Mouse (Mus musculus) telencephalon, adult 2 months (tissue): Measurements from ENCODE around the gene Ccdc182.

Experiments
- DNase-seq: peaks from one replicate; pipeline ENCODE4 v3.0.0-alpha.2; 2011; ENCODE audit warnings: low read depth, low spot score

The Ccdc182 gene

GRCm38 (mm10) chr11:88281428-88282119, 12.3 kb upstream of the Ccdc182 start:
- no peak for DNase-seq

DNA sequence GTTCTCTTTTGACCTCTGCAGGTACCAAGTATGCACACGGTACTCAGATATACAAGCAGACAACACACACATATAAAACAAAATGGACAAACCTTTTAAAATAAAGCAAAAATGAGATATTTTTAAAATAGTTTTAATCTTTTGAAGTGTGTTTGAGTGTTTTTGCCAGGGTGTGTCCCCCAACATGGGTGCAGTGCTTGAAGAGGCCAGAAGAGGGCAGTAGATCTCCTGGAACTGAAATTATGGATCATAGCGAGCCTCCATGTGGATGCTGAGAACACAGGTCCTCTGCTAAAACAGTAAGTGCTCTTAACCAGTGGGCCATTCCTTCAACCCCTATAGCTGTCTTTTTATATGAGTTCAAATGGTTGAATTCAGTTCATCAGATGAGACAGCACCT, 11.3 kb upstream of the Ccdc182 start:
- DNase-seq = no peak

- no peak for DNase-seq
Observed at GRCm38 (mm10) chr11:88286019-88286418, 7.8 kb upstream of the Ccdc182 start.

DNA sequence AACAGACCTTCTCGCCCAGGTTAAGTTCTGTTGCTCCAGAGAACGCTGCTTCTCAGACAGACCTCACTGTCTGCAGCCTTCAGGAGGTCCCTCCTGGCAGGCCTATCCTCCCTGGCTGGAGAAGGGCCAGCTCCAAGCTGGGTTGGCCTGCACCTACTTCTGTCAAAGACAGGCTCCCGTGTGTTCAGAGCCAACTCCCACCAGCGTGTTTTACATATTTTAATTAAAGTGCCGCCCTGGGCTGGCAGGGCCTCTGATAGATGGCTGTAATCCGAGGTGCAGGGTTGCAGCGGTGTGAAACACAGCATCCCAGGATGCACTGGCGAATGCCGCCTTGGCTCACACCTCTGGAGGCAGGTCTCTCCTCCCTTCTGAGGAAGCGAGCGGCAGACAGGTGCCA, 5.5 kb upstream of the Ccdc182 start:
- DNase-seq = no peak

GRCm38 (mm10) chr11:88288805-88289340, 5.0 kb upstream of the Ccdc182 start:
- no peak for DNase-seq

GRCm38 (mm10) chr11:88291245-88291644, 2.6 kb upstream of the Ccdc182 start:
- DNase-seq = no peak

GRCm38 (mm10) chr11:88291688-88292087, 2.2 kb upstream of the Ccdc182 start:
- peak; percentile 4 for DNase-seq

- no peak for DNase-seq
Observed at GRCm38 (mm10) chr11:88294394-88294710, 494 bp downstream of the Ccdc182 start.

DNA sequence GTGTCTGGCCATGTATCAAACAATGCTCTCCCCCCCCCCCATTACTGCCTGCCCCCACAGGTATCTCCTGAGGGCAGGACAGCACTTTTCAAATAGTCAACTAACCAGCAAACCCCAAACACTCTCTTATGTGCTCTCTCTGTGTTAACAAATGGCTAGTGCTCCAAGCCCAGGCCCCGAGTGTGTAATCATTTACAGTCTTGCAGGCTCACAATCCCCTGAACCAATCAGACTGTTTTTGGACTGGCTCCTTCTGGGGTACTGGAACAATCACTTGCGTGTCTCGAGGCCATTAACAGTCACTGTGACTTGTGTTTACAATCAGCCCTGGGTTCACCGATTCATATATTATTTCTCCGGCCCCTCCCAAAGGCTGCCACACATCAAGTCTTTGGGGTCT, 1.4 kb downstream of the Ccdc182 start:
- no peak for DNase-seq

DNA sequence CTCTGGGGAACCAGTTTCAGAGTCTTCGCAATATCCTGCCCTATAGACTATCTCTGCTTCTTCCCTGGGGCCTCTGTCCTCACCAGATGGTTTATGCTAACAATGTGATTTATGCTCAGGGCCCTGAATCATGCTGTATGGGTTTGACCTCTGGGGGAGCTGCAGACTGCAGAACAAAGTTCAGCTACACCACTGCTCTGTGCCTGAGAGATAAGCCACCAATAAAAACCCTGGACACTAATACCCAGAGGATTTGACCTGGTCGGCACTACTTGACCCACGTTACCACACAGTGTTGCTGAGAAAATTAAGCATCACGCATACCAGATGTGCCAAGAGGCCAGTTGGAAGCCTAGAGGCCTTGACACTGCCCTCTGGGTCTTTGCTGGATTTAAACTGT, 3.7 kb downstream of the Ccdc182 start:
- no peak for DNase-seq

GRCm38 (mm10) chr11:88299345-88299744, 5.5 kb downstream of the Ccdc182 start:
- DNase-seq = no peak

GRCm38 (mm10) chr11:88301619-88302018, 7.8 kb downstream of the Ccdc182 start:
- DNase-seq = no peak

- DNase-seq = no peak
Observed at GRCm38 (mm10) chr11:88305759-88306158, 11.9 kb downstream of the Ccdc182 start.

DNA sequence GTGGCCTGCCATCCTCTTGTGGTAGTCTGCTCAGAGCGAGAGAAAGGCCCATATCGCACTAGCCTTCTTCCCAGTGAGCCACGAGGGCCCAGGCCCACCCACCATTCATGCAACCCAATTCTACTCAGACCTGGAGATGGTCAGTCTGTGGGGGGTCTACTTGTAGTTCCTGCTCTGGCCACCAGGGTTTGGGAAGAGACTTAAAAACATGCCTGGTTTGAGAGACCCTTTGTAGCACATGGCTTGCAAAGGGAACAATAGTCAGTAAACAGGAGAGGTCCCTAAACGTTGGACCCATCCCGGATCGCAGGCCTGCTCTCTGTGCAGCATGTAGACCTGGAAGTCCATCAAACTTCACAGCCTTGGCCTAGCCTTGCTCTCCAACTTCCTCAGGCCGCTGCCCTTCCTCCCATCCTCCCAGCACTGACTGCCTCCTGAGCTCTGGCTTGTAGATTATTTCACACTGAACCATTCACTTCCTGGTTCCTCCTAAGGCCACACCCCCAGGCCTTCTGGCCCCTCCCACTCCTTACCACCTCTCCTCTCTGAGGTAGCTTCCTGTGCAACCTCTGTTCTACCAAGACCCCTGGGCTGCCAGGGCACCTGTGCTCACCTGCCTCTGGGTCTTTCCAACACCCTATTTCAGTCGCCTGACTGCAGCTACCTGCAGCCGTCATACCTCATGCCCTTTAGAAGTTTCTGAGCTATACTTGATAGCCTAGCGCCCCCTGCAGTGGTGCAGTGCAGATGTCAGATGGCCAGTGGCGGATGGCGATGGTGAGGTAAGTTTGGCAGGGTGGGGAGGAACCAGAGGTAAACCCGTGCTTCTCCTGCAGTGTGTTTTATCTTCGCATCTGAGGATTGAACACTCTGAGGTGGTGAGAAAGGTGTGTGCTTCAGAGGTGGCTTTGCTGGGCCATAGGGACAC, 14.0 kb downstream of the Ccdc182 start:
- no peak for DNase-seq

DNA sequence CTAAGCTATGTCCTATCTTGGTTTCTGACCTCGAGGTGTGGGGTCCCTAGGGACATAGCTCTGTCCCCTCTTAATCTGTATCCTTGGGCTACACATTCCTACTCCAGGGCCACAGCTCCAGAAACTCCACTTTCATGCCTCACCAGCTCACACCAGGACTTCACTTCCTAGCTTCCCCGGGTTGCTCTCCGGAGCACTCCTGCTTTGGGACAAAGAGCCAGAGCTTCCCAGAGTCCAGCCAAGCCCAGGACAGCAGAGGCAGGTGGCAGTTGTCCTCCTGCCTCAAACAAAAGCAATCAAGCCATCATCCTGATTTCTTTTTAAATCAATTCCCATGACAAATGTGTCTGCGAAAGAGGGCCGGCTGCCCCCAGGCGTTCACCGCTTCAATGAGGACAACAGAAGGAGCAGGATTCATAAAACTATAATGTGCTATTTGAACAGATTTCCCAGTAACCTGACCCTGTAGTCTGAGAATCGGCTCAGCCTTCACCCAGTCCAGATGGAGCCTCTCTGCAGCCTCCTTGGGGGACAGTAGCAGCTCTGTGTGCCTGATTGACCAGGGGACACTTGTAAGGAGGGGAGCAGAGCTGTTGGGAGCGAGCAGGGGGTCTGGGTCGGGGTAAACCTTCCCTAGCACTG, 15.3 kb downstream of the Ccdc182 start:
- no peak for DNase-seq

DNA sequence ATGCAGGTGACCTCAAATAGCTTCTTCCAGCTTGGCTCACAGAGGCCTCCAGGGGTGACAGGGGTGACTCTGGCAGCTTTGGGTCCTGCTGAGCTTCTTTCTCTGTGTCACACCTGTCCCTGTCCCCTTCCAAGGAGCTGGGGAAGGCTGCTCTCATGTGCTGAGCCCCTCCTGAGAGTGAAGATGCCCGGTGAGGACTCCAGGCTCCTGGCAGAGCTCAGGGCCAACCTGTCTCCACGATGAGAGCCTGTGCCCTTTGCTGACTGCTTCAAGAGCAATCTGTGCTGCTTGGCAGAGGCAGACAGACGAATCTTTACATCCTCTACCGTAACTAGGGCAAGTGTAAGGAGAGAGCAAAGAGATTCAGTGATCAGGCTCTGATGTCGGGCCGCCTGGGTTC, 16.9 kb downstream of the Ccdc182 start:
- no peak for DNase-seq

GRCm38 (mm10) chr11:88311606-88312005, 17.7 kb downstream of the Ccdc182 start:
- DNase-seq = no peak

- DNase-seq = no peak
Observed at GRCm38 (mm10) chr11:88313512-88313911, 19.7 kb downstream of the Ccdc182 start.

- DNase-seq = no peak
Observed at GRCm38 (mm10) chr11:88314471-88314870, 20.6 kb downstream of the Ccdc182 start.

GRCm38 (mm10) chr11:88315393-88315792, 21.5 kb downstream of the Ccdc182 start:
- DNase-seq = no peak

GRCm38 (mm10) chr11:88318850-88319249, 25.0 kb downstream of the Ccdc182 start:
- no peak for DNase-seq

DNA sequence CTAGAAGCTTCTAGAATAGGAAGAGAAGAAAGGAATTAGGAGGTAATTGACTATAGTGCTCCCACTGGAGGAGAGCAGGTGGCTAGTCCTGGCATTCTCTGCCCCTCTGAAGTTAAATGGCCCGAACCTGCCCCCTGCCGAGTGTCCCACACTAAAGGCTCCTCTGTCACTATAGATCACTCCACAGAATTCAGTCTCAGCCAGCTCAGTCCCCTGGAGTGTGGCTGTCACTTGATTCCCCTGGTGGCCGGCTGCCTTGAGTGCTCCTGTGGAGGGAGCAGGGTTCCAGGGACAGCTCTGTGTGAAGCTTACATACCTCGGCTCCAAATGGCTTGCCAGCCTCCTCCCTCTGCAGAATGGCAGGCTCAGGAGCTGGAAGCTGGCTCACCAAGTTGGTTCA, 33.2 kb downstream of the Ccdc182 start:
- DNase-seq = no peak
